Mouse (Mus musculus) liver, embryonic 11.5 days (tissue): ENCODE measurements at regions not wholly inside any gene's neighbourhood (a gene's known extent, or its start where the extent isn't known, plus 50 kb on each side); places are given as distances from the start of the nearest gene placed in this dataset.

Experiments
- ATAC-seq: fragments of 200-750 bp; cut with Nextera tagmentation; replicated peaks from 2 replicates; pipeline ENCODE4 v1.8.0; 2017; ENCODE audit warnings: moderate number of reproducible peaks, mild to moderate bottlenecking, moderate TSS enrichment, moderate library complexity; ENCODE audit not compliant: low FRiP score
- DNase-seq: peaks from one replicate; pipeline ENCODE4 v3.0.0-alpha.2; 2017; ENCODE audit warnings: low spot score
- H3K27ac ChIP-seq: fragments of 300-500 bp; sonication (generic); 2 replicates; pipeline ENCODE4 v1.5.1; 2014; ENCODE audit warnings: mild to moderate bottlenecking, low read depth, low read length, control low read depth
- H3K27me3 ChIP-seq: fragments of 300-500 bp; sonication (generic); replicated peaks from 2 replicates; pipeline ENCODE4 v1.6.1; 2014; ENCODE audit warnings: low read length, mixed read lengths; ENCODE audit not compliant: control insufficient read depth, insufficient read depth
- H3K36me3 ChIP-seq: fragments of 300-500 bp; sonication (generic); 2 replicates; pipeline ENCODE4 v1.6.1; 2014; ENCODE audit warnings: mild to moderate bottlenecking, low read length, moderate library complexity, mixed read lengths; ENCODE audit not compliant: control insufficient read depth, insufficient read depth
- H3K4me1 ChIP-seq: fragments of 300-500 bp; sonication (generic); replicated peaks from 2 replicates; pipeline ENCODE4 v1.6.1; 2014; ENCODE audit warnings: low read length, mixed read lengths; ENCODE audit not compliant: control insufficient read depth, insufficient read depth
- H3K4me2 ChIP-seq: fragments of 300-500 bp; sonication (generic); 2 replicates; pipeline ENCODE4 v1.6.1; 2014; ENCODE audit warnings: mild to moderate bottlenecking, control low read depth, moderate library complexity
- H3K4me3 ChIP-seq: fragments of 300-500 bp; sonication (generic); 2 replicates; pipeline ENCODE4 v1.5.1; 2014; ENCODE audit warnings: low read depth, low read length, control low read depth
- H3K9ac ChIP-seq: fragments of 300-500 bp; sonication (generic); 2 replicates; pipeline ENCODE4 v1.6.1; 2014; ENCODE audit warnings: low read depth, low read length, control low read depth
- H3K9me3 ChIP-seq: fragments of 300-500 bp; sonication (generic); 2 replicates; pipeline ENCODE4 v1.6.1; 2016; ENCODE audit warnings: low read length, inconsistent platforms, mixed read lengths; ENCODE audit not compliant: control insufficient read depth
- WGBS: fragments of 180-500 bp; shearing (Covaris S2); extraction: QIAGEN DNeasy Blood & Tissue Kit; methylation state at CpG from one replicate; pipeline ENCODE4 v1.1.7; 2014; 5-methylcytosine and 5-hydroxymethylcytosine counted together

GRCm38 (mm10) chr10:25082930-25083329 is 155.6 kb upstream of the Arg1 start:
- Histone ChIP-seq H3K4me3 (no peak overlapping the region), H3K4me2 (no peak overlapping the region), H3K4me1 (0 out of 2 replicates have a peak, but pooled peaks cover 2% of the 10 kb centered on the region), H3K27ac (no peak overlapping the region), H3K9me3 (no peaks in the 10 kb centered on the region), H3K36me3 (no peaks in the 10 kb centered on the region), H3K9ac (no peak overlapping the region), H3K27me3 (no peaks in the 10 kb centered on the region)
- no peak for DNase-seq
- ATAC-seq, result no peak; the same call in 1 of the 2 replicates
- 63% methylated on average over 10 of the region's 10 CpGs for WGBS

DNA sequence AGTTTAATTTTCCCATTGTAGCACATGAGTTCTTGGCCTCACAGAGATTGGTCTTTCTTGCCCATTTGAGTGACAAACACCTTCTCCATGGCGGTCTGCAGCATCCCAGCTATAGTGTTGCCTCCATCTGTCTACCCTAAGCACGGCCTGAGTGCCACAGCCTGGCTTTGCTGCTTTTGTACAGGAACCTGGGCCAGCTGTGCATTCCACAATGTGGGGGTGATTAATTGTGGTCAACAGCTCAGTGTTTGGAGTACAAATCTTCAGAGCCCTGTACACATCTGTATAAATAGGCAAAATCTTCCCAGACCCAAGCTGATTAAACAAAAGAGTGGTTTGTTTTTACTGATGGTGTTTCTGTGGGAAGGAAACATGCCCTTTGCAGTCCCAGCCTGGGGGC is 145.3 kb upstream of the Arg1 start:
- no peak overlapping the region for H3K4me3 ChIP-seq
- ATAC-seq (no peak), DNase-seq (no peak)
- no peak overlapping the region for H3K9ac ChIP-seq
- H3K4me1 ChIP-seq, result no peaks in the 10 kb centered on the region
- no peaks in the 10 kb centered on the region for H3K27me3 ChIP-seq
- H3K36me3 ChIP-seq, result no peaks in the 10 kb centered on the region
- 69% methylated on average over 2 of the region's 2 CpGs for WGBS
- H3K9me3 ChIP-seq, result peaks cover 8% of the 10 kb centered on the region
- H3K4me2 ChIP-seq, result no peak overlapping the region
- no peak overlapping the region for H3K27ac ChIP-seq

GRCm38 (mm10) chr10:25068301-25068700 is 141.0 kb upstream of the Arg1 start:
- Histone ChIP-seq H3K4me3 (no peak overlapping the region), H3K36me3 (no peaks in the 10 kb centered on the region), H3K4me2 (no peak overlapping the region), H3K9ac (no peak overlapping the region), H3K27ac (no peak overlapping the region), H3K4me1 (no peaks in the 10 kb centered on the region), H3K27me3 (no peaks in the 10 kb centered on the region), H3K9me3 (peaks cover 8% of the 10 kb centered on the region)
- whole genome bisulfite sequencing, result 66% methylated on average over 8 of the region's 8 CpGs
- no peak for DNase-seq
- no peak for ATAC-seq

- H3K27ac ChIP-seq, result no peak overlapping the region
- no peak overlapping the region for H3K9ac ChIP-seq
- ATAC-seq, result no peak
- no peaks in the 10 kb centered on the region for H3K4me1 ChIP-seq
- H3K27me3 ChIP-seq, result no peaks in the 10 kb centered on the region
- no peak for DNase-seq
- WGBS, result 84% methylated on average over 6 of the region's 6 CpGs
- no peak overlapping the region for H3K4me3 ChIP-seq
- no peaks in the 10 kb centered on the region; the same call in 1 of the 2 replicates for H3K9me3 ChIP-seq
- no peaks in the 10 kb centered on the region for H3K36me3 ChIP-seq
- H3K4me2 ChIP-seq, result no peak overlapping the region
Measured at GRCm38 (mm10) chr10:25064701-25065362, 137.5 kb upstream of the Arg1 start.

DNA sequence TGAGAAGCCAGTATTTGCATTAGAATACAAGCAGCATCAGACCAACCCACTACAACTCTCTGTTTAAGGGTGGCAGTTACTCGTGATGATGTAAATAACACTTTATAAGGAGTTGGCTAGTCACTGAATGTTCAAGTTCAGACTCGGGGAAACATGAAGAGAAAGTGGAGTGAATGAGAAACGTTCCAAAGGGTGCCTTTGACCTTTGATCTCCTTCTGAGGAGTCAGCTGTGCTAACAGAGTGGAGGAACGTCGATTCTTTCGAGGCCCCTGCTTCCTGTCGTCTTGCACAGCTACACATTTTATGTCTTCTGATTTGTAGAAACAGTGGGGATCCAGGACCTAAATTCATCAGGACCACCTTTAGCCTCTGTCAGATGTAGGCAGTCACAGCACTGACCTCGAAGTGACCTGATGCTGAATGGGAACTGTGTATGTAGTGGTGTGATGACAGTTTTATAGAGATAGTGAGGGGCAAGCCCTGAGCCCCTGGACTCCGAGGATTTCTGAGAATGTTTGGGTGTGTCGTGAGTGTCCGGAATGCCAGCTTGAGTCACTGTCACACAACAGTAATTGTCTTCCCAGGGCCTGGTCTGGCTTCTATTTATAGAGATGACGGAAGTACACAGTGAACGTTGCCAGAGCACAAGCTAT is 134.2 kb upstream of the Arg1 start:
- ATAC-seq, result no peak
- WGBS, result 49% methylated on average over 13 of the region's 13 CpGs
- no peaks in the 10 kb centered on the region for H3K9me3 ChIP-seq

DNA sequence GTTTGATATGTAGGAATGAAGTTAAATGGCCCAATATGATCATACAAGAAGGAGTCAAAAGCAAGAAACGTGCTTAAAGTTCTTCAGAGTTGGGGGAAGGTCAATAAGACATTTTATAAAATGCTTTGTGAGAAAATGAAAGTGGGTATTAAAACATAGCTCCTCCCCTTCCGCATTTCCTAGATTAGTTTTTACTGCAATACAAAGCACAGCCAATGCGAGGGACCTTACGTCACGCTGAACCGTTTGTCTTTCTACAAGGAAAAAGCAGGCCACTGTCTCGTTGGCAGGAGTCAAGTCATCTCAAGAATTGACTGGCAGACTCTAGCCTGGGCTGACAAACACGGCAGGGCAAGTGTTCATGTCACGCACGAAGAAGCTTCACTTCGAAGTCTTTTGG is 131.4 kb upstream of the Arg1 start:
- ATAC-seq (no peak), DNase-seq (no peak)
- Histone ChIP-seq H3K27ac (no peak overlapping the region), H3K9ac (no peak overlapping the region), H3K36me3 (no peaks in the 10 kb centered on the region), H3K27me3 (no peaks in the 10 kb centered on the region), H3K4me3 (no peak overlapping the region), H3K4me1 (no peaks in the 10 kb centered on the region), H3K4me2 (no peak overlapping the region), H3K9me3 (no peaks in the 10 kb centered on the region)
- 88% methylated on average over 11 of the region's 11 CpGs for WGBS

More for the DNA sequence above, 134.2 kb upstream of the Arg1 start:
- H3K4me3 ChIP-seq, result no peak overlapping the region
- H3K27me3 ChIP-seq, result no peaks in the 10 kb centered on the region
- H3K36me3 ChIP-seq, result no peaks in the 10 kb centered on the region
- H3K4me2 ChIP-seq, result no peak overlapping the region
- H3K9ac ChIP-seq, result no peak overlapping the region
- H3K27ac ChIP-seq, result no peak overlapping the region
- no peaks in the 10 kb centered on the region for H3K4me1 ChIP-seq
- no peak for DNase-seq

- Histone ChIP-seq H3K9ac (no peak overlapping the region), H3K4me2 (no peak overlapping the region), H3K27me3 (no peaks in the 10 kb centered on the region), H3K4me3 (no peak overlapping the region), H3K27ac (no peak overlapping the region), H3K9me3 (no peaks in the 10 kb centered on the region), H3K36me3 (no peaks in the 10 kb centered on the region), H3K4me1 (no peaks in the 10 kb centered on the region)
- ATAC-seq (no peak), DNase-seq (no peak)
- WGBS, result 64% methylated on average over 3 of the region's 3 CpGs
Measured at GRCm38 (mm10) chr10:25051998-25052397, 124.7 kb upstream of the Arg1 start.

DNA sequence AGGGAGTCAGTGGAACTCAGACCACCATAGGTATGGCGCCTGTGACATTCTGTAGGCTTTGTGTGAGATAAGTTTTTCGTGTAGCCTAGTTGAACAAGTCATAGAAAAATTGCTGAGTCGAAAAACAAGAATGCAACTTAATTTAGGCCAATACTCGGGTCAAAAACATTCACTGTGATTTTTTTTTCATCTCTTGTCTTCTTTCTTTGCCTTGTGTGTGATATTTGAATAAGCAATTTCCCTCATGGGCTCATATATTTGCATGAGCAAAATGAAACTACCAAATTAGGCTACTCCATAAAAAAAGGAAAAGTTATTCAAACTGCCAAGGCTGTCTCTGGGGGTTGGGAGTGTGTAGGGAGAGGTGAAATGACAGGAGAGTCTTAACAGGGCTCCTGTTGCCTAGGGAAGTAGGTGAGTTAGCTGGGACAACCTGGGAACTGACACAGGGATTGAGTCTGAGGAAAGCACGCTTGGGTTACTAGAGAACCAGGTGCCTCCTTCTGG is 124.1 kb upstream of the Arg1 start:
- Histone ChIP-seq H3K36me3 (no peaks in the 10 kb centered on the region), H3K27me3 (no peaks in the 10 kb centered on the region), H3K9me3 (no peaks in the 10 kb centered on the region), H3K9ac (no peak overlapping the region), H3K4me2 (no peak overlapping the region), H3K4me1 (no peaks in the 10 kb centered on the region), H3K4me3 (no peak overlapping the region), H3K27ac (no peak overlapping the region)
- ATAC-seq, result no peak
- 66% methylated on average over 5 of the region's 5 CpGs for WGBS
- DNase-seq, result no peak

DNA sequence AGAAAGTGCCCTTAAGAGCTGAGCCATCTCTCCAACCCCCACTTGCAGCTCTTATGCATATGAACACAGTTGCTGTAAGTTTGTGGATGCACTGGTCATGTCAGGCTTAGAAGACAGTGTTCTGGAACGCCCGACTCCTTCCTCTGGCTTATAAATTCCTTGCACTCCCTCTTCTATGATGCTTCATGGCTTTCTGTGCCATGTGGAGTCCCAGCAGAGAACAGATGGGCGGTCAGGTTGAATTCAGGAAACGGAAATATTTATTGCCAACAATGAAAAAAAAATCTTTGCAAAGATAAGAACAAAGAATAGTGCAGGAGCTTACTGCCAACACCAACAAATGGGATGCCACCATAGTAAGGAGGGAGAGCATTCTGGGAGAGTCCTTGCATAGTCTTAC is 113.9 kb upstream of the Arg1 start:
- H3K9me3 ChIP-seq, result no peaks in the 10 kb centered on the region
- no peak overlapping the region for H3K27ac ChIP-seq
- no peaks in the 10 kb centered on the region for H3K27me3 ChIP-seq
- H3K36me3 ChIP-seq, result no peaks in the 10 kb centered on the region
- H3K4me3 ChIP-seq, result no peak overlapping the region
- no peak overlapping the region for H3K9ac ChIP-seq
- H3K4me1 ChIP-seq, result no peaks in the 10 kb centered on the region
- 87% methylated on average over 4 of the region's 4 CpGs for WGBS
- DNase-seq, result no peak
- ATAC-seq, result no peak
- no peak overlapping the region for H3K4me2 ChIP-seq
